Mouse (Mus musculus): ENCODE results near the gene Tcf20. TPM values are rescaled to one million over a fixed set of nuclear protein-coding genes. Genes with fewer than 3 reads are reported as not detected.

The Tcf20 gene
- total and polyA plus RNA-seq, 3 experiments, result 34.7 to 92.0 (median 91.8) TPM

DNA sequence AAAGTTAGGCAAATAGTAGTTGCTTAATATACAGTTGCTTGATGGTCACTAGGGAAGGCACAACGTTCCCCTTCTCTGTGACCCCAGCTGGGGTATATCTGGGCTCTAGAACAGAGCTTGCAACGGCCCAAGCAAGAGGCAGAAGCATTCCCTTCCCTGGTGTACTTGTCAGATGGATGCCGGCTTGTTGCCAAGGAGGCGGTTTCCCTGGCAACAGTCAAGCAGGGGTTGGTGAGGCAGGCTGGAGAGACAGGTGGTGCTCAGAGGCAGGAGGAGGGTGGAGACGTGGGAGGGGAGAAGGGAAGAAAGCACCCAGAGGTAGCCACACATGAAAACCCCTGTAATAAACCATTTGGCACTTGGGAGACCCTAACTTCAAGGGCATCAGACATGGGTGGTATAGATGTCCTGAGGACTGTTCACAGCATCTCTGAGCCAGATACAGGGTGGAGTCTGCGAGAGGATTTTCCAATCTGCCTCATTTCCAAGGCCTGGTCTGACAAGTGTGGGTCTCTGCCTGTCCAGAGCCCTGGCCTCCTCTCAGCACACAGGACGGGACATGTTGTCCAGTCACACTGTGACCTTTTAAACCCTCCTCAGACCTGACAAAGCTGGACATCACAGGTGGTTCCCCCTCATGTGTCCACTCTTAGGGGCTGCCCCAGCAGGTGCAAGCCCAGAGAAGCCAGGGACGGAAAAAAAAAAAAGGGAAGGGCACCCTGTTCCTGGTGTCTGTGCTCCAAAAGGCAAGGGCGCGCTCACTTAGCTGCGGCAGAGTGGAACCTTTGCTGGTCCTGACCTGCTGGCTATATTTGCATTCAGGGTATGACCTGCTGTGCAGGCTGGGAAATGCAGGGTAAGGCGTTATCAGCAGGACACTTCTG is 15.2 kb upstream of the Tcf20 start:
- no peaks in the 10 kb centered on the region for H3K36me3 ChIP-seq (ENCODE audit: control insufficient read depth in 1 of 2, insufficient read depth in 2 of 2, low read length in 2 of 2)
- peaks cover 0 to 3% of the 10 kb centered on the region in 2 experiments; a peak in 1 of 4 replicates for H3K4me1 ChIP-seq (ENCODE audit: control insufficient read depth in 1 of 2, insufficient read depth in 2 of 2, low read length in 2 of 2)
- TF ChIP-seq CHD2 (IDR thresholded peaks at IDR 0.05; ENCODE audit: low read length) (no peak), POLR2A (IDR thresholded peaks at IDR 0.05; ENCODE audit: control insufficient read depth in 1 of 2, insufficient read depth in 1 of 2, low read depth in 1 of 2, low read length in 2 of 2, poor library complexity in 1 of 2) (no peak), MYB (IDR thresholded peaks at IDR 0.05; ENCODE audit: low read depth, low read length) (no peak), SMC3 (IDR thresholded peaks at IDR 0.05; ENCODE audit: low read depth, low read length) (no peak)

DNA sequence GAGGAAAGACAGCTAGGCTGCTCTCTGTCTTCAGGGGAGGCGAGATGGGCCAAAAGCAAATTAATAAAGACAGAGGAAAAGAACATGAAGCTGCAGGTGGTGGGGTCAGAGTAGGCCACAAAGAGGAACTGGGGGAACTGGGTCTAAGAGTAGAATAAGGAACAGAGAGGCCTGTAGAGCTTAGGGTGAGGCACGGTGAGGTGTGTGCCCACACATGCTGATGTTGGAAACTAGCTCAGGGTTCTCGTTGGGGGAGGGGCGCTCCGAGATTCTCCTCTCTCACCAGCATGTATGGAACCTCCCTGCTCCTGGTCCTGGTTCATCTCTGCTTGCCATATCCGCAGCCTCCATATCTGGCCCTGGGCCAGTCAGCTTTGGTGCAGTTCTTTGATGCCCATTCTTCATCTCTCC is 11.1 kb upstream of the Tcf20 start:
- TF ChIP-seq POLR2AphosphoS2 (IDR thresholded peaks at IDR 0.05; ENCODE audit: low read length), result no peak
- no peak for TF ChIP-seq MYB (IDR thresholded peaks at IDR 0.05; ENCODE audit: low read depth, low read length)
- Histone ChIP-seq H3K79me2 (ENCODE audit: control insufficient read depth, insufficient read depth, low read length, poor library complexity) (no peaks in the 10 kb centered on the region), H3K27ac (ENCODE audit: control insufficient read depth, low read depth, low read length) (no peak overlapping the region), H3K36me3 (ENCODE audit: control insufficient read depth in 1 of 2, insufficient read depth in 2 of 2, low read length in 2 of 2) (no peaks in the 10 kb centered on the region), H3K9me3 (replicated peaks; ENCODE audit: insufficient read depth, low read length) (no peaks in the 10 kb centered on the region), H3K27me3 (ENCODE audit: control insufficient read depth in 1 of 2, insufficient read depth in 2 of 2, low read length in 2 of 2) (no peaks in the 10 kb centered on the region), H3K4me1 (ENCODE audit: control insufficient read depth in 1 of 2, insufficient read depth in 2 of 2, low read length in 2 of 2) (peaks cover 0 to 3% of the 10 kb centered on the region in 2 experiments; a peak in 1 of 4 replicates), H3K4me3 (ENCODE audit: control insufficient read depth in 1 of 2, insufficient read depth in 1 of 2, low read depth in 2 of 2, low read length in 2 of 2) (no peak overlapping the region), H3K9ac (ENCODE audit: control insufficient read depth, low read depth, low read length, poor library complexity, severe bottlenecking) (no peak overlapping the region)
- peak; percentile 39 for DNase-seq (ENCODE audit: low read depth, low spot score)

More for the DNA sequence above, 15.2 kb upstream of the Tcf20 start:
- H3K9ac ChIP-seq (ENCODE audit: control insufficient read depth, low read depth, low read length, poor library complexity, severe bottlenecking), result no peak overlapping the region
- no peaks in the 10 kb centered on the region for H3K27me3 ChIP-seq (ENCODE audit: control insufficient read depth in 1 of 2, insufficient read depth in 2 of 2, low read length in 2 of 2)
- H3K9me3 ChIP-seq (replicated peaks; ENCODE audit: insufficient read depth, low read length), result no peaks in the 10 kb centered on the region
- no peak for DNase-seq (ENCODE audit: low read depth, low spot score)
- no peaks in the 10 kb centered on the region for H3K79me2 ChIP-seq (ENCODE audit: control insufficient read depth, insufficient read depth, low read length, poor library complexity)
- H3K27ac ChIP-seq (ENCODE audit: control insufficient read depth, low read depth, low read length), result no peak overlapping the region
- no peak overlapping the region for H3K4me3 ChIP-seq (ENCODE audit: control insufficient read depth in 1 of 2, insufficient read depth in 1 of 2, low read depth in 2 of 2, low read length in 2 of 2)

DNA sequence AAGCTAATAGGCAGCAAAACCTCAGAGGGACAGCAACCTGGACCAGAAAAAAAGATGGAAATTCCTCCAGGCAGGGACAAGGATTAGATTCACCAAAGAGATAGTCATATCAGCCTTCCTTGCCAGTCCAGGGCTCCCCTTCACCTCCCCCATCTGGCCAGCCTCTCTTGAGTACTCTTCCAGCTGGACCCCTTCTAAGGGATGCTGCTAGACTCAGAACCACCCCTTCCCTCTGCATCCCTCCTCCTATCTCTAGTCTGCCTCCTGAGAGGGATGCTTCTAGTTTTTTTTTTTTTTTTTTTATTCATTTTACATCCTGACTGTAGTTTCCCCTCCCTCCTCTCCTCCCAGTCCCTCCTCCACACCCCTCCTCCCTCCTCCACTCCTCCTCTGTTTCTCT is 8.8 kb upstream of the Tcf20 start:
- Histone ChIP-seq H3K36me3 (ENCODE audit: control insufficient read depth in 1 of 2, insufficient read depth in 2 of 2, low read length in 2 of 2) (no peaks in the 10 kb centered on the region), H3K27ac (ENCODE audit: control insufficient read depth, low read depth, low read length) (no peak overlapping the region), H3K4me3 (ENCODE audit: control insufficient read depth in 1 of 2, insufficient read depth in 1 of 2, low read depth in 2 of 2, low read length in 2 of 2) (no peak overlapping the region), H3K27me3 (ENCODE audit: control insufficient read depth in 1 of 2, insufficient read depth in 2 of 2, low read length in 2 of 2) (no peaks in the 10 kb centered on the region), H3K4me1 (ENCODE audit: control insufficient read depth in 1 of 2, insufficient read depth in 2 of 2, low read length in 2 of 2) (peaks cover 0 to 3% of the 10 kb centered on the region in 2 experiments; a peak in 1 of 4 replicates), H3K79me2 (ENCODE audit: control insufficient read depth, insufficient read depth, low read length, poor library complexity) (no peaks in the 10 kb centered on the region), H3K9ac (ENCODE audit: control insufficient read depth, low read depth, low read length, poor library complexity, severe bottlenecking) (no peak overlapping the region), H3K9me3 (replicated peaks; ENCODE audit: insufficient read depth, low read length) (no peaks in the 10 kb centered on the region)
- TF ChIP-seq MEF2A (IDR thresholded peaks at IDR 0.05; ENCODE audit: extremely low read depth, insufficient replicate concordance, low read depth, low read length, poor library complexity, severe bottlenecking) (no peak), ZNF384 (IDR thresholded peaks at IDR 0.05; ENCODE audit: low read depth, low read length) (peak; percentile 33; the same call in 1 of the 2 replicates)
- peak; percentile 44 for DNase-seq (ENCODE audit: low read depth, low spot score)

Measured in MEL (cell line).